ENCODE assay signal across 11 mouse cellular contexts in genomic region chr13:25403182-25403795, GRCm38 (mm10).
DNase-seq lines count a peak whose midpoint lies in the region; ATAC-seq lines count a peak whose summit lies in the region.
"Had no signal": no experiment of that assay in that cellular context is flagged by ENCODE, and none has a peak within 500 bp of the region (broad histone marks: within the 10 kb centered on the region; RNA-seq: fewer than 3 reads in every experiment).

No protein-coding gene starts in this region.

- no peaks in the 10 kb centered on the region for H3K9me3 ChIP-seq in hindbrain, embryonic 10.5 days
- no peaks in the 10 kb centered on the region for H3K9me3 ChIP-seq in midbrain, embryonic 12.5 days
- H3K9me3 ChIP-seq in neural tube, embryonic 15.5 days (replicated peaks): no peaks in the 10 kb centered on the region

- no peak overlapping the region for H3K4me3 ChIP-seq in hindbrain, embryonic 10.5 days
- no peak overlapping the region for H3K4me3 ChIP-seq in midbrain, embryonic 12.5 days
- H3K4me3 ChIP-seq in neural tube, embryonic 15.5 days (replicated peaks): no peak overlapping the region

- no peak overlapping the region for H3K9ac ChIP-seq in midbrain, embryonic 12.5 days (replicated peaks)
- H3K9ac ChIP-seq in neural tube, embryonic 15.5 days (replicated peaks): no peak overlapping the region

- peak overlapping the region; percentile 62; the same call in 1 of the 2 replicates for H3K27ac ChIP-seq in hindbrain, embryonic 10.5 days
- H3K27ac ChIP-seq in midbrain, embryonic 12.5 days (replicated peaks): peak overlapping the region; percentile 73
- peak overlapping the region; percentile 34; the same call in 1 of the 2 replicates for H3K27ac ChIP-seq in neural tube, embryonic 15.5 days (replicated peaks)

- H3K4me1 ChIP-seq in hindbrain, embryonic 10.5 days (replicated peaks): peaks cover 30% of the 10 kb centered on the region
- H3K4me1 ChIP-seq in midbrain, embryonic 12.5 days: peaks cover 23% of the 10 kb centered on the region
- peaks cover 28% of the 10 kb centered on the region for H3K4me1 ChIP-seq in neural tube, embryonic 15.5 days

- H3K4me2 ChIP-seq in midbrain, embryonic 12.5 days (replicated peaks): peak overlapping the region; percentile 22
- no peak overlapping the region for H3K4me2 ChIP-seq in neural tube, embryonic 15.5 days

- H3K36me3 ChIP-seq in hindbrain, embryonic 10.5 days: no peaks in the 10 kb centered on the region
- no peaks in the 10 kb centered on the region for H3K36me3 ChIP-seq in midbrain, embryonic 12.5 days
- no peaks in the 10 kb centered on the region for H3K36me3 ChIP-seq in neural tube, embryonic 15.5 days

- no peaks in the 10 kb centered on the region for H3K27me3 ChIP-seq in hindbrain, embryonic 10.5 days (ENCODE audit: insufficient read depth, poor library complexity, severe bottlenecking)
- H3K27me3 ChIP-seq in midbrain, embryonic 12.5 days: peaks cover 5% of the 10 kb centered on the region; the same call in 1 of the 2 replicates
- H3K27me3 ChIP-seq in neural tube, embryonic 15.5 days (replicated peaks): no peaks in the 10 kb centered on the region

- peak; percentile 27 for DNase-seq in embryo, embryonic 9.5 days (ENCODE audit: extremely low spot score)
- DNase-seq in hindbrain, embryonic 10.5 days (ENCODE audit: low spot score): peak; percentile 30
- DNase-seq in adrenal gland, postnatal 36 days: no peak
- DNase-seq in heart, adult 11 months: no peak
- DNase-seq in right cerebral cortex, adult 2 months (ENCODE audit: low spot score in 2 of 2): no peak
- DNase-seq in urinary bladder, adult 2 months (ENCODE audit: low spot score): no peak
- DNase-seq: kidney, postnatal 4 days had no signal

- peak; percentile 90 for ATAC-seq in midbrain, embryonic 12.5 days (ENCODE audit: low FRiP score, low read depth)
- ATAC-seq in neural tube, embryonic 15.5 days (ENCODE audit: low FRiP score): peak; percentile 64
- ATAC-seq: CD4-positive, CD25-positive, alpha-beta regulatory T cell, adult 4 months; intestine, postnatal 0 days had no signal

- WGBS in hindbrain, embryonic 10.5 days: 43% methylated on average over 3 of the region's 3 CpGs
- 15% methylated on average over 3 of the region's 3 CpGs for WGBS in midbrain, embryonic 12.5 days
- WGBS in neural tube, embryonic 15.5 days: 17% methylated on average over 3 of the region's 3 CpGs

Comparison
In these comparisons a context has a peak if more than half of its experiments do, and no peak if none do; other contexts are left out.
1. DNase-seq: peak in embryo, embryonic 9.5 days (single experiment) and hindbrain, embryonic 10.5 days (single experiment); none in adrenal gland, postnatal 36 days (0 of 2), heart, adult 11 months (single experiment), right cerebral cortex, adult 2 months (0 of 2) and urinary bladder, adult 2 months (single experiment).
2. Peak in every context shown above with its lines, with median percentiles within 50 percentile points of each other: H3K27ac ChIP-seq.